Mouse (Mus musculus): ENCODE data around the gene Dock7. TPM values are rescaled to one million over a fixed set of nuclear protein-coding genes. Genes with fewer than 3 reads are reported as not detected.
A peak's percentile ranks its signal among the peaks of the same experiment; 100 is the strongest.

The Dock7 gene
- polyA plus RNA-seq, 1 experiment from 2014 or later = 95.3 TPM

GRCm38 (mm10) chr4:99081169-99081568, 39.5 kb downstream of the Dock7 start:
- Histone ChIP-seq H3K4me2 (no peak overlapping the region), H3K4me3 (replicated peaks) (no peak overlapping the region), H3K9ac (replicated peaks) (no peak overlapping the region), H3K4me1 (replicated peaks) (no peaks in the 10 kb centered on the region), H3K27ac (no peak overlapping the region), H3K9me3 (no peaks in the 10 kb centered on the region), H3K27me3 (no peaks in the 10 kb centered on the region), H3K36me3 (peaks cover 46% of the 10 kb centered on the region)
- no peak for ATAC-seq (ENCODE audit: insufficient number of reproducible peaks, insufficient read depth, low FRiP score, low TSS enrichment, low read depth)
- WGBS = 80% methylated on average over 1 of the region's 1 CpGs

- Histone ChIP-seq H3K4me3 (replicated peaks) (no peak overlapping the region), H3K9ac (replicated peaks) (no peak overlapping the region), H3K27ac (no peak overlapping the region), H3K4me2 (no peak overlapping the region), H3K27me3 (no peaks in the 10 kb centered on the region), H3K4me1 (replicated peaks) (no peaks in the 10 kb centered on the region), H3K36me3 (peaks cover 53% of the 10 kb centered on the region), H3K9me3 (no peaks in the 10 kb centered on the region)
- 85% methylated on average over 3 of the region's 3 CpGs for WGBS
- ATAC-seq (ENCODE audit: insufficient number of reproducible peaks, insufficient read depth, low FRiP score, low TSS enrichment, low read depth) = no peak
These were observed 42.7 kb downstream of the Dock7 start for GRCm38 (mm10) chr4:99078005-99078404.

DNA sequence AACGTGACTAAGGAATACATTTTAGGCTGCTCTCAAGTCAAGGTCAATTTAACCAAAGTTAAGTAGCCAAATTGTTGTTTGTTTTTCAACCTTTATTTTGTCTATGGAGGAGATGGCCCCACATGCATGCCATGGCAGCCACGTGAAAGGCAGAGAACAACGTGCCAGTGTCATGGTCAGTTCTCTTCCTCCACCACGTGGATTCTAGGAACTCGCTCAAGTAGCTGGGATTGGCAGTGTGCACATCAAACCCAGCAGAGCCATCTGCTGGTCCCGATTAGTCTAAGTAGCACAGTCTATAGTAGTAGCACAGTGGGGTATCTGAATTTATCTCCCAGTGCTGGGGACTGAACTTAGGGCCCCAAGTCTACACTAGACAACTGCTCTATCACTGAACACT, 51.9 kb downstream of the Dock7 start:
- Histone ChIP-seq H3K9ac (replicated peaks) (no peak overlapping the region), H3K27me3 (no peaks in the 10 kb centered on the region), H3K27ac (no peak overlapping the region), H3K4me2 (no peak overlapping the region), H3K9me3 (no peaks in the 10 kb centered on the region), H3K4me1 (replicated peaks) (peaks cover 8% of the 10 kb centered on the region), H3K4me3 (replicated peaks) (no peak overlapping the region), H3K36me3 (peaks cover 55% of the 10 kb centered on the region)
- ATAC-seq (ENCODE audit: insufficient number of reproducible peaks, insufficient read depth, low FRiP score, low TSS enrichment, low read depth) = no peak
- 89% methylated on average over 6 of the region's 6 CpGs for WGBS

- Histone ChIP-seq H3K27ac (peak overlapping the region; percentile 56; the same call in 1 of the 2 replicates), H3K9ac (replicated peaks) (no peak overlapping the region), H3K27me3 (no peaks in the 10 kb centered on the region), H3K4me2 (no peak overlapping the region), H3K4me3 (replicated peaks) (no peak overlapping the region), H3K9me3 (no peaks in the 10 kb centered on the region), H3K4me1 (replicated peaks) (peaks cover 8% of the 10 kb centered on the region), H3K36me3 (peaks cover 48% of the 10 kb centered on the region)
- peak; percentile 81; the same call in 1 of the 2 replicates for ATAC-seq (ENCODE audit: insufficient number of reproducible peaks, insufficient read depth, low FRiP score, low TSS enrichment, low read depth)
- WGBS = 21% methylated on average over 5 of the region's 5 CpGs
These were observed 56.2 kb downstream of the Dock7 start for GRCm38 (mm10) chr4:99064524-99064923.

DNA sequence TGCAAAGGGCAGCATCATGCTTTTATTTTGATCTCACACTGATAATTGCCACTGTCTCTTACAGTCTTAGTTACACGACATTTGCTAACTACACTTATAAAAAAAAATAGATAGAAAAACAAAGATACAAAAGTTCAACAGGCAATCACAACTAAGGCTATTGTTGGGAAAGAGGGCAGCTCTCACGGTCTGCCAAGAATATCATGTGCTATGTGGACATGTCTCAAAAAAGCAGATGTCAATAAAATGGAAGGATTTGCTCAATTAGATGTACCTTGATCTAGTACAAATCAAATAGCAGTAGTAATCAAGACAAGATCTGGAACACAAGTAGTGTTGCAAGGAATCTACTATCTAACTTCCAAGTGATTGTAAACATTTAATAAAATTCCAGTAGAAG, 72.1 kb downstream of the Dock7 start:
- no peak for ATAC-seq (ENCODE audit: insufficient number of reproducible peaks, insufficient read depth, low FRiP score, low TSS enrichment, low read depth)
- Histone ChIP-seq H3K4me1 (replicated peaks) (no peaks in the 10 kb centered on the region), H3K36me3 (peaks cover 51% of the 10 kb centered on the region), H3K4me3 (replicated peaks) (no peak overlapping the region), H3K4me2 (no peak overlapping the region), H3K27me3 (no peaks in the 10 kb centered on the region), H3K9ac (replicated peaks) (no peak overlapping the region), H3K27ac (no peak overlapping the region), H3K9me3 (no peaks in the 10 kb centered on the region)
- 88% methylated on average over 2 of the region's 2 CpGs for WGBS

DNA sequence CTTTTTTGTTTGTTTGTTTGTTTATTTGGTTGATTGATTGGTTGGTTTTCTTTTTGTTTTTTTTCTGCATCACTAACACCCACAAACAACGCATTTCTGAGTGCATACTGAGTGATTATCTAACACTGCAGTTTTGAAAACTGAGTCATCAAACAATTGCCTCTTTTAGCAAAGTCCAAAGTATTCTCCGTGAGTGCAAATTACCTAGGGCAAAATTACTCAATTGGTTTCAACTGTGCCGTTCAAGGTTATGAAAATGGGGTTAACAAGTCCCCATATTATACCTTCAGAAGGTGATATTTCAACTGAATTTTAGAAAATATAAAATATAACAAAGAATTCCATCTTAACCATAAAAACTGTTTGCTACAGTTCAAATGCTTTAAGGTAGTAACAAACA, 74.2 kb downstream of the Dock7 start:
- no peak overlapping the region for H3K4me2 ChIP-seq
- no peak for ATAC-seq (ENCODE audit: insufficient number of reproducible peaks, insufficient read depth, low FRiP score, low TSS enrichment, low read depth)

GRCm38 (mm10) chr4:99044854-99045253, 75.9 kb downstream of the Dock7 start:
- Histone ChIP-seq H3K4me3 (replicated peaks) (no peak overlapping the region), H3K36me3 (peaks cover 56% of the 10 kb centered on the region), H3K27ac (no peak overlapping the region), H3K4me1 (replicated peaks) (no peaks in the 10 kb centered on the region), H3K9ac (replicated peaks) (no peak overlapping the region), H3K27me3 (no peaks in the 10 kb centered on the region), H3K4me2 (no peak overlapping the region), H3K9me3 (no peaks in the 10 kb centered on the region)
- ATAC-seq (ENCODE audit: insufficient number of reproducible peaks, insufficient read depth, low FRiP score, low TSS enrichment, low read depth) = no peak
- WGBS = 82% methylated on average over 3 of the region's 3 CpGs

More for the DNA sequence above, 74.2 kb downstream of the Dock7 start:
- no peak overlapping the region for H3K4me3 ChIP-seq (replicated peaks)
- H3K27me3 ChIP-seq = no peaks in the 10 kb centered on the region
- H3K9ac ChIP-seq (replicated peaks) = no peak overlapping the region
- peaks cover 57% of the 10 kb centered on the region for H3K36me3 ChIP-seq
- 86% methylated on average over 3 of the region's 3 CpGs for WGBS
- no peaks in the 10 kb centered on the region for H3K4me1 ChIP-seq (replicated peaks)
- no peaks in the 10 kb centered on the region for H3K9me3 ChIP-seq
- no peak overlapping the region for H3K27ac ChIP-seq

GRCm38 (mm10) chr4:99032921-99033320, 87.8 kb downstream of the Dock7 start:
- 87% methylated on average over 4 of the region's 4 CpGs for WGBS
- Histone ChIP-seq H3K9ac (replicated peaks) (no peak overlapping the region), H3K4me2 (no peak overlapping the region), H3K4me3 (replicated peaks) (no peak overlapping the region), H3K27ac (no peak overlapping the region), H3K27me3 (no peaks in the 10 kb centered on the region), H3K9me3 (no peaks in the 10 kb centered on the region), H3K36me3 (peaks cover 4% of the 10 kb centered on the region; the same call in 1 of the 2 replicates), H3K4me1 (replicated peaks) (no peaks in the 10 kb centered on the region)
- ATAC-seq (ENCODE audit: insufficient number of reproducible peaks, insufficient read depth, low FRiP score, low TSS enrichment, low read depth) = no peak

DNA sequence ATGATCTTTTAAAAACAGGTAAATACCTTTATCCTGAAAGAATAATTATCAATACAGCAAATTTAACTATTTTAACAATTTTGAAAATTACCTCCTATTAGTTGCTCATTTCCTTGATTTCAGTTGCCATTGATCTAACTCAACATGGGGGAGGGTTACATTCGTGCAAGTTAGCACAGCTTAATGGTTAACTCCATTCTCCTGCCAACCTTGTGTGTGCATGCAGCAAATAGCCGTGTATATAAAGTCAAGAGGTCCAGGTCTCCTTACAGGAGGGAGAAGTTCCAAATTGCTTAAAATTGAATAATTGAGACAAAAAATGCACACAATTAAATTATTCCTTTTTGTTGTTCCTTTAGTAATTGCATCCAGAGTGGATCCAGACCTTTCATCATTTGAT, 90.0 kb downstream of the Dock7 start, which contains the start of gene Angptl3:
TSS of gene Angptl3 (plus strand) at position 269 of the 400 bp plus-strand sequence.
- no peak within 1 kb of the TSS for H3K4me3 ChIP-seq (replicated peaks)
- H3K4me2 ChIP-seq = no peak within 1 kb of the TSS
- no peaks in the 10 kb centered on the region for H3K9me3 ChIP-seq
- no peak within 1 kb of the TSS for H3K27ac ChIP-seq
- H3K36me3 ChIP-seq = no peaks in the 10 kb centered on the region; the same call in 1 of the 2 replicates
- no peak within 1 kb of the TSS for H3K9ac ChIP-seq (replicated peaks)
- WGBS = 81% methylated on average over 2 of the region's 2 CpGs
- no peaks in the 10 kb centered on the region for H3K4me1 ChIP-seq (replicated peaks)
- no peaks in the 10 kb centered on the region for H3K27me3 ChIP-seq
- no peak for ATAC-seq (ENCODE audit: insufficient number of reproducible peaks, insufficient read depth, low FRiP score, low TSS enrichment, low read depth)

DNA sequence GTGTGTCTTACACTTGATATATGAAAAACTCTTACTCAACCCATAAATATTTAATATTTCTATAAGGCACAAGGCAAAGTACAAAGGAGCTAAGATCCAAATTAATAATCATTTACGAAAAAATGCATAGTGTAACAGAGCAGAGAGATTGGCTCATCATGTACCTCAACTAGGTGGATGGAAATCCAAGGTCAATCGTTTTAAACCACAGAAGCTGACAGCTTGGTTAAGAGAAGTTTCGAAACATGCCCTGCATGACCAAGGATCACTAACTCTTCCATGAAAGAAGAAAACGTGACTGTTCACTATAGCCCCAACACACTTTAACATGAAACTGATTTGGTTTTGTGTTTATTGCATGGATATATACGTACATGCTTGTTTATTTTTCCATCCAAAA, 92.3 kb downstream of the Dock7 start:
- H3K4me2 ChIP-seq = no peak overlapping the region
- H3K4me3 ChIP-seq (replicated peaks) = no peak overlapping the region
- H3K27ac ChIP-seq = no peak overlapping the region
- H3K9me3 ChIP-seq = no peaks in the 10 kb centered on the region
- WGBS = 91% methylated on average over 5 of the region's 5 CpGs
- no peaks in the 10 kb centered on the region for H3K4me1 ChIP-seq (replicated peaks)
- H3K36me3 ChIP-seq = peaks cover 6% of the 10 kb centered on the region; the same call in 1 of the 2 replicates
- H3K9ac ChIP-seq (replicated peaks) = no peak overlapping the region
- no peak for ATAC-seq (ENCODE audit: insufficient number of reproducible peaks, insufficient read depth, low FRiP score, low TSS enrichment, low read depth)
- H3K27me3 ChIP-seq = no peaks in the 10 kb centered on the region

DNA sequence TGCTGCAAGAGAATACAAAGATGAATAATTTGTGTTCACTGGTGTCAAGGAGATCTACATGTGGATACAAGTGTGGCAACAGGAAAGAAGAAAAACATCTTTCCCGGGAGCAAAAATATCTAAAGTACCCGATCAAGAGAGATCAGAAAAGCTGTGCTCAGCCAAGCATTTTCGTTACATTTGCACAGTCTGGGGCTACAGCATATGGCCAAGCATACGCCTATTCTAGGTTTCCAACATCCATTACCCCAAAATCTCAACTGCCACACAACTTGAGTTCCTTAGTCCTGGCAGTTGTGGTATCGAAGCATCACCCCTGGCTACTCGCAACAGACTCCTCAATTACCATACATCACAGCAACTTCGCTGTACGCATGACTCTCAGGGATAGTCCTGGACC, 98.5 kb downstream of the Dock7 start:
- H3K4me1 ChIP-seq (replicated peaks) = no peaks in the 10 kb centered on the region
- no peaks in the 10 kb centered on the region for H3K27me3 ChIP-seq
- H3K9me3 ChIP-seq = no peaks in the 10 kb centered on the region
- no peak overlapping the region for H3K4me3 ChIP-seq (replicated peaks)
- no peak for ATAC-seq (ENCODE audit: insufficient number of reproducible peaks, insufficient read depth, low FRiP score, low TSS enrichment, low read depth)
- 95% methylated on average over 8 of the region's 8 CpGs for WGBS
- H3K9ac ChIP-seq (replicated peaks) = no peak overlapping the region
- no peak overlapping the region for H3K4me2 ChIP-seq
- no peak overlapping the region for H3K27ac ChIP-seq
- H3K36me3 ChIP-seq = peaks cover 39% of the 10 kb centered on the region

DNA sequence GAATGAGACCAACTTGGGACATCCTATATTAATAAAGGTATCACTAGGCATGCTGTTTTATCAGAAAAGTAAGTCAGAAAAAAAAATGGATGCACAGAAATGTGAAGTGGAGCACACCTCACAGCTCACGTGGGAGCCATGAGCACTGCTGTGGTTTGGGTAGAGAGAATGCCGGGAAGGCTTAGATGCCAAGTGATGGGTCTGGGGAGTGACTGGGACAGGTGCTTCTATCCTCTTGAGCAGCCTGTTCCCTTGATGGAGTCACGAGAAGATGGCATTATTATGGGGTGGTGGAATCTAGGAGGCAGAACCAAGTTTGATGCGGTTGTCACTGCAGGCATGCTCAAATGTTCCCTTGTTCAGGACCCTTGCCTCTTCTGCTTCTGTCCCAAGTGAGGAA, 109.7 kb downstream of the Dock7 start:
- WGBS = 91% methylated on average over 4 of the region's 4 CpGs

More for the DNA sequence above, 109.7 kb downstream of the Dock7 start:
- H3K4me1 ChIP-seq (replicated peaks) = no peaks in the 10 kb centered on the region
- H3K36me3 ChIP-seq = peaks cover 62% of the 10 kb centered on the region
- no peak for ATAC-seq (ENCODE audit: insufficient number of reproducible peaks, insufficient read depth, low FRiP score, low TSS enrichment, low read depth)
- H3K4me2 ChIP-seq = no peak overlapping the region
- no peaks in the 10 kb centered on the region for H3K9me3 ChIP-seq
- H3K9ac ChIP-seq (replicated peaks) = no peak overlapping the region
- no peak overlapping the region for H3K4me3 ChIP-seq (replicated peaks)
- H3K27me3 ChIP-seq = no peaks in the 10 kb centered on the region
- no peak overlapping the region for H3K27ac ChIP-seq

All from limb, embryonic 12.5 days (tissue).